ENCODE assay signal across 8 mouse cellular contexts in the genomic region with DNA sequence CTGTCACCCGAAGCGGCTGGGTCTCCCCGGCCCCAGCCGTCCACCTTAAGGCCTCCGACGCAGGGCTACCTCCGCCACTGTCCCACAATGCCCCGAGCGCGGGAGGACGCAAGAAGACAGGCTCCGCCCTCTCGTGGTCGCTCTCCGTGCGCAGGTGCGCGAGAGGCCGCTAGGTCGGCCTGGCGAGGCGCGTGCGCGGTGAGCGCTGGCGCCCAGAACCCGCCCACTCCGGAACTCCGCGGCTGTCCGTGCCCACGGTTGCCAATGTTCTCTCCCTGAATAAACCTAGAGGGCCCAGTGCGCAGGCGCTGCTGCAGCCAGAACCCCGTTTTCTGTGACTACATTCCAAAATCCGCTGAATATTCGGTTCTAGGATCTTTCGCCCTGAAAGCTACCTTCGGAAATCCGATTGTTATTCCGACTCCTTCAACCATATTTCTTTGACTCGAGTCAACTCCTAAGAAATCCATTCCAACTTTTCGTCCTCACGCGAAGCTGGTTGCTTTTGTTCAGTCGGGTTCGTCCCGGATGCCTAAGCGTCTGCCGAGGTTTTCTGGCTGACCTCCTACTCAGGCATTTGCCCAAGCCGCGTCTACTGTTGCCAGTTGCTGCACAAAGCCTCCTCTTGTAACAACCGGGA. TPM values are rescaled to one million over a fixed set of nuclear protein-coding genes. Genes with fewer than 3 reads are reported as not detected.
DNase-seq lines count a peak whose midpoint lies in the region; ATAC-seq and TF ChIP-seq lines count a peak whose summit lies in the region.

TSS of gene Ppp6r1 (minus strand) at position 108 of the 640 bp plus-strand sequence.

- H3K4me3 ChIP-seq in bone marrow macrophage, adult 2 months (ENCODE audit: insufficient read depth, low read length) = peak within 1 kb of the TSS; percentile 96
- peak within 1 kb of the TSS; percentile 80 for H3K4me3 ChIP-seq in embryonic fibroblast, embryonic 13.5 days (ENCODE audit: insufficient read depth, low read length)
- peak within 1 kb of the TSS; percentile 73 for H3K4me3 ChIP-seq in kidney, embryonic 14.5 days (ENCODE audit: low read length)
- peak within 1 kb of the TSS; percentile 82 for H3K4me3 ChIP-seq in limb, embryonic 15.5 days

- peaks cover 20% of the 10 kb centered on the region for H3K4me1 ChIP-seq in bone marrow macrophage, adult 2 months (ENCODE audit: control insufficient read depth, insufficient read depth, low read length)
- H3K4me1 ChIP-seq in embryonic fibroblast, embryonic 13.5 days (ENCODE audit: control insufficient read depth, insufficient read depth, low read length) = peaks cover 5% of the 10 kb centered on the region; the same call in 1 of the 2 replicates
- H3K4me1 ChIP-seq in kidney, embryonic 14.5 days (ENCODE audit: control insufficient read depth, insufficient read depth, low read length) = peaks cover 16% of the 10 kb centered on the region
- peaks cover 37% of the 10 kb centered on the region for H3K4me1 ChIP-seq in limb, embryonic 15.5 days

- TF ChIP-seq CTCF in bone marrow macrophage, adult 2 months (IDR thresholded peaks at IDR 0.05; ENCODE audit: low read depth, low read length) = no peak
- TF ChIP-seq CTCF in embryonic fibroblast, embryonic 13.5 days (IDR thresholded peaks at IDR 0.05; ENCODE audit: borderline replicate concordance, insufficient read depth, low read length) = no peak

- H3K27me3 ChIP-seq in kidney, embryonic 14.5 days (ENCODE audit: control insufficient read depth, insufficient read depth, low read length) = no peaks in the 10 kb centered on the region
- H3K27me3 ChIP-seq in limb, embryonic 15.5 days = no peaks in the 10 kb centered on the region

- peak within 1 kb of the TSS; percentile 81 for H3K9ac ChIP-seq in kidney, embryonic 14.5 days (ENCODE audit: low read depth, low read length)
- peak within 1 kb of the TSS; percentile 92 for H3K9ac ChIP-seq in limb, embryonic 15.5 days

- H3K9me3 ChIP-seq in kidney, embryonic 14.5 days (ENCODE audit: control insufficient read depth, low read length) = no peaks in the 10 kb centered on the region
- H3K9me3 ChIP-seq in limb, embryonic 15.5 days = no peaks in the 10 kb centered on the region

- H3K36me3 ChIP-seq in kidney, embryonic 14.5 days (ENCODE audit: control insufficient read depth, insufficient read depth, low read length) = peaks cover 3% of the 10 kb centered on the region; the same call in 1 of the 2 replicates
- peaks cover 9% of the 10 kb centered on the region for H3K36me3 ChIP-seq in limb, embryonic 15.5 days

- ATAC-seq in kidney, embryonic 14.5 days (ENCODE audit: low FRiP score, low TSS enrichment) = peak; percentile 98
- ATAC-seq in limb, embryonic 15.5 days (ENCODE audit: insufficient number of reproducible peaks, low FRiP score, low TSS enrichment, low read depth) = peak; percentile 97

- H3K27ac ChIP-seq in bone marrow macrophage, adult 2 months (ENCODE audit: insufficient read depth, low read depth, low read length) = peak within 1 kb of the TSS; percentile 77
- H3K27ac ChIP-seq in embryonic fibroblast, embryonic 13.5 days (ENCODE audit: insufficient read depth, low read length) = peak within 1 kb of the TSS; percentile 92
- H3K27ac ChIP-seq in kidney, embryonic 14.5 days (ENCODE audit: low read depth, low read length) = peak within 1 kb of the TSS; percentile 93
- peak within 1 kb of the TSS; percentile 97 for H3K27ac ChIP-seq in limb, embryonic 15.5 days

- WGBS in kidney, embryonic 14.5 days = 1% methylated on average over 54 of the region's 54 CpGs
- WGBS in limb, embryonic 15.5 days = 0% methylated on average over 54 of the region's 54 CpGs

- no peak for TF ChIP-seq POLR2A in bone marrow macrophage, adult 2 months (IDR thresholded peaks at IDR 0.05; ENCODE audit: borderline replicate concordance, low read depth, low read length)
- peak; percentile 78 for TF ChIP-seq POLR2A in embryonic fibroblast, embryonic 13.5 days (IDR thresholded peaks at IDR 0.05; ENCODE audit: low read depth, low read length)

- peak; percentile 98 for DNase-seq in A20 (ENCODE audit: low read depth, low spot score)
- DNase-seq in heart, adult 9 months (ENCODE audit: low spot score in 2 of 2) = peak; percentile 97 to 98
- peak; percentile 88 to 93 for DNase-seq in monocyte, adult 2 months (ENCODE audit: low read depth in 1 of 2, low spot score in 2 of 2)
- DNase-seq in spleen, postnatal 36 days (ENCODE audit: low spot score in 2 of 2) = peak; percentile 98

- peak within 1 kb of the TSS; percentile 87 for H3K4me2 ChIP-seq in kidney, embryonic 14.5 days (replicated peaks; ENCODE audit: low read depth, low read length)
- H3K4me2 ChIP-seq in limb, embryonic 15.5 days = peak within 1 kb of the TSS; percentile 78

RNA-seq across cellular contexts. Expression of gene Ppp6r1, which starts in this region (rescaled TPM):
- 84.8 and 90.0 TPM in 2 replicates for polyA plus RNA-seq in bone marrow macrophage, adult 2 months (2012; ENCODE audit: insufficient read depth, insufficient read length, missing spikeins)
- polyA plus RNA-seq in embryonic fibroblast, embryonic 13.5 days (2011; ENCODE audit: insufficient read length, low read depth, missing spikeins) = 47.6 and 60.3 TPM in 2 replicates
- 8.3 and 10.2 TPM in 2 replicates for polyA plus RNA-seq in kidney, embryonic 14.5 days (2014; fragmentation: Nextera tagmentation; extraction: Ambion mirVana)
- 6.4 and 7.0 TPM in 2 replicates for polyA plus RNA-seq in limb, embryonic 15.5 days (2015; fragmentation: Nextera tagmentation; extraction: Ambion mirVana)

Comparison
In these comparisons a context has a peak if more than half of its experiments do, and no peak if none do; other contexts are left out.
1. Peak in every context shown above with its lines: DNase-seq, ATAC-seq, H3K4me3 ChIP-seq and H3K27ac ChIP-seq.